Mouse (Mus musculus) retina, postnatal 1 day (tissue): ENCODE data around the gene Actr8.

Source experiments
- DNase-seq: peaks from one replicate; pipeline ENCODE4 v3.0.0-alpha.2; 2012

Gene Actr8

DNA sequence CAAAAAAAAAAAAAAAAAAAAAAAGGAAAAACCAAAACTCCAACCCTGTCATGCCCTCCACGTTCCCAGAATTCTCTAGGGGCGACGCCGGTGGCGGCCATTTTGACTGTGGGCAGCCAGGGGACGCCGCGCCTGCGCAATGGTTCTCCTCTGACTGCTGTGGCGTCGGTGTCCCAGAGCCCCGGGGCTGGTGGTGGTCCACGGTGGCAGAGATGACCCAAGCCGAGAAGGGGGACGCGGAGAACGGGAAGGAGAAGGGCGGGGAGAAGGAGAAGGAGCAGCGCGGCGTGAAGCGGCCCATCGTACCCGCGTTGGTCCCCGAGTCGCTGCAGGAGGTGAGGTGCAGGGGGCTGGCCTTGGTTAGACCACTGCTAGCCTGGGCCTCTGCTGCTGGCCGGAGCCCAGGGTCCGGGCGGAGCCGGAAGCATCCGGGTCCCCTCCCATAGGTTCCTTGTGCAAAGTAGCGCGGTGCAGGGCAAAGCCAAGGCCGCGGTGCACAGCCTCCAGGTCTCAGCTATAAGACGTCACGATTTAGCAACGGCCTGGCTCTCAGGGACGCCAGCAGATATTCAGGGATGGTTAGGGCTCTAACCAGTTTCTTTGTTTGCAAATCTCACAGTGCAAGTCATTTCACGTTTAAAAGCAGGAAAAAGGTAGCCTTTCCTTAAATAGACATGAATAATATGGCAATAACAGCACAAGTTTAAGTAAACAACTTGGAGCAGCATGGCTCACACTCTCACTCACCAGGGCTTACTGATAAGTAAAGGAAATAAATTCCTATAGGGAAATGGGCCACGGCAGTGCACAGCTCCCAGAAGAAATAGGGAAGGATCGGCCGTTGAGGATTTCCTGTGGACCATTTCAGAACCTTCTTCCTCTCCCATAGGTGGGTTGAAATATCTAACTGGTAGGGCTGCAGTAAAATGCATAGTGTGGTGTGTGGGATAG lies at the start of gene Actr8:
TSS of gene Actr8 (plus strand) at position 84 of the 951 bp plus-strand sequence.
- DNase-seq: peak; percentile 94

- no peak for DNase-seq
Measured at GRCm38 (mm10) chr14:29928966-29929365, 49.2 kb upstream of the Actr8 start.

GRCm38 (mm10) chr14:29935516-29935915 lies 42.6 kb upstream of the Actr8 start:
- DNase-seq: no peak

DNA sequence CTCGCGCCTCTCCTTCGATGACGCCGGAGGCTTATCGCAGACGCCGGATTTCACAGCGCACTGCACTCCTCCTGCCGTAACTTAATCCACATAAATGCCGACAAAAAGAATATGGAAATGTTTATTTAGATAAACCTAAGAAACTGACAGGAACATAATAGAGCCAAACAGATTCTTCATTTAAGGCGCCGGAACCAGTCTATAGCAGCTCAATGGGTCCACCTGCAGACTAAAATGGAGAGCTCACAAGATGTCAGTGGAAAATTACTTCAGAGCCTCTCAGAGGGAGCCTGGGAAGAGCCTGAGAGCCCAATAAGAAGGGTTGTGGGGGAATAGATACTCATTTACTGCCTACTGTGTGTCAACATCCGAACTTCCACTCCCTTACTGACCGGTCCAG lies 40.7 kb upstream of the Actr8 start:
- DNase-seq: peak; percentile 28

DNA sequence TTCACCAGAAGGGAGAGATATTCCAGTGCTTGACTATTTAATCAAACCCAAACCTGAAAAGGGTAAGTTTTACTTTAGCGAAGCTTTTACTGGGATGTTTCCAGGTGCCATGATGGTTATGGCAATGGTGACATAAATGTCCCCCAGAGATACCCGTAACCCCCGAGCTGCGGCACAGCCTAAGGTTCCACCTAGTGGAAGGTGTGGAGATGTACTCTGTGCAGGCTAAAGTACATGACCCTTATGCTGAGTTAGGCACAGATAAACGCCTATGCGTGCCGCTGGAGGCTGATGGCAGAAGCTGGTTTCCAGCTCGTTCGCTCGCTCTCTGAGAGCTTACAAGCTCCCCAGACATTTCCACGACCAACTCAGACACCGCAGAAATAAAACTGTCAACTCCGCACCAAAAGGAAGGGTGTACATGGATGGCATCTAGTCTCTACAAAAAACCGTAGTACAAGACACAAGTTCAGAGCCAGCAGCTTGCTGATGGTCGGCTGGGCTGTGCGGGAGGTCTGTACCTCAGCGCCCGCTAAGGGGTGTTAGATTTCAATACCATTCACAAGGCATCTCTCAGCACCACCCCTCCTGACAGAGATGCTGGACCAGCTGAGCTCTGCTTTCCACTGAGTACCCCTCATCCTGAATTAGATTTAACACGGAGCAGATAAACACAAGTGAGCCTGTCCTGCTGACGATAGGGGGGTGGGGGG lies 38.4 kb upstream of the Actr8 start:
- peak; percentile 8 for DNase-seq

GRCm38 (mm10) chr14:29940313-29940812 lies 37.8 kb upstream of the Actr8 start:
- DNase-seq: peak; percentile 75

GRCm38 (mm10) chr14:29940877-29941276 lies 37.3 kb upstream of the Actr8 start:
- peak; percentile 70 for DNase-seq

DNA sequence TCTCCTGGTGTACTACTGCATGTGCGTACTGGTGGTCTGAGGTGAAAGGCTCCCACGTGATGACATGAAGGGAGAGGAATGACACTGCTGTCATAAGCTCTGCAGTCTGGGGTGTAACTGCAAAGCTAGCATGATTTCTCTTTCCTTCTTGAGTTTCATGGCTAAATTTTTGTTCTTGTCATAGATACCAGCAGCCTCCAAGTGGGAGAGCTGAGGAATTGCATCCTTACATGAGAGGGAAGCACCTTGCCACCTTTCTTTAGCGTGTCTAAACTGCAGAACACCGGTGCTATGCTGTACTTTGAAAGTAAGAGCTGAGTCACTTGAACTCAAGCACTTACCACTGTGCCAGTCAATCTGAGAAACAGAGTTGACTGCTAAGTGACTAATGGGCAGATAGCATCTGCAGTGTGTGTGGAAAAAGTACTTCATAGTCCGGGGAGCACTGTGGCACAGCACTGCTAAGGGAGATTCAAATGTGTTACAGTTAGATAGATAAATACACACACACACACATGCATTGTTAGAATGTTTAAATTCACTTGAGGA lies 31.3 kb upstream of the Actr8 start:
- DNase-seq: no peak

DNA sequence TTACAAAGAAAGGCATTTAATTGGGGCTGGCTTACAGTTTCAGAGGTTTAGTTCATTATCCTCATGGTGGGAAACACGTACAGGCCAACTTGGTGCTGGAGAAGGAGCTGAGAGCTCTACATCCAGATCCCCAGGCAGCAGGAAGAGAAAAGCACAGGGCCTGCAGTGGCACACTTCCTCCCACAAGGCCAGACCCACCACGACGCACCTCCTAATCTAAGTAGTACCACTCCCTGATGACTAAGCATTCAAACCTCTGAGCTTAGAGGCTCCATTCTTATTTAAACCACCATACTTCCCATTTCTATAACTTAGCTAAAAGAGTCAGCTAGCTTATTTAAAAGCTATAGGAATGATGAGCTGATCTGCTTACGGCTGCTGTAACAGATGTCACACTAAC lies 27.3 kb upstream of the Actr8 start:
- DNase-seq: no peak

DNA sequence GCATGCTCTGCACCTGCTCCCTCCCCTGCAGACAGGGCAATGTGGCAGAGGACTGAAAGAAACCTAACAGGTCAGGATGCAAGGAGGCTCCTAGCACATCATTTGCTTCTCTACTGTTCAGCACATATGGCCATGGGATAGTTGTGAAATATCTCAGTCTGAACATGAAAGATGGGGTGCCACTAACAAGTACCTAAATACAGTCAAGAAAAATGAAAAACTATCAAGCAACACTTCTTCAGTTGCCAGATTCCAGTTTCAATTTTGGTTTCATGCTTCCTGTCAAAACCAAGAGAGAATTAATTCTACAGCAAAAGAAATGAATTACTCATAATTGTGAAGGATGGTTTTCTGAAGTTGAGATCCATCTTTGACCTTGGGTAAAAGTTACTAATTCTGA lies 20.7 kb upstream of the Actr8 start:
- no peak for DNase-seq

GRCm38 (mm10) chr14:29967611-29968010 lies 10.5 kb upstream of the Actr8 start:
- no peak for DNase-seq

DNA sequence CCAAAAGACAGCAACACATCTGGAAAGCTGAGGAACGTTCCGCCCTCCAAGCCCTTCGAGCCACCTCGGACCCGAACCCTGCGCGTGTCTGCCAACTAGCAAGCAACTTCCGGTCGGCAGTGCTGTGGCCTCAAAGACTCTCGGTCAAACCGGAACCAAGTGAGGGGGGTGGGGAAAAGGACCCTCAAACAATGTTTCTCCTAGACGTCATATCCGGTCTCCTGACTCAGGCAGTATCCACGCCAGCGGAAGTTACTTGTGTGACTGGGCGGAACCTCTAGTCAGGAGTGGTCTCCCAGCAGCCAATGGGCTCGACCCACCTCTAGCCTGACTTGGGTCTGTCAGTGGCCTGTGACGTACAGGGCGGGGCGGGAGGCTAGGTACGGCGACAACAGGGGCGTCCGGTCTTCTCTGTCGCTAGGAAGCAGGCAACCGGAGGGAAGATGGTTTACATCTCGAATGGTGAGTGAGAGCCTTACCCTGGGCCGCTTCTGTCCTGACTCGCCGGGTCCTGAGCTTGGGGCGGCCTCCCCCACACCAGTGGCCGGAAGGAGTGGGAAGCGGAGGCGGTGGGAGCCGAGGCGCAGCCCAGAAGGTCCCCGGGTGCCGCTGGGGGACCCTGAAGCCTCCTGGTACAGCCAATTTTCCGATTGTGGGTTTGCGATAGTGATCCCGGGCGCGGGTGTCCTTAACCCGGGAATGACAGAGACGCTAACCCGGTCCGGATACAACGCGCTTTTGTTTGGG lies 9.9 kb upstream of the Actr8 start, which contains the start of gene Selenok:
TSS of gene Selenok (plus strand) at position 234 of the 747 bp plus-strand sequence.
- peak; percentile 100 for DNase-seq

DNA sequence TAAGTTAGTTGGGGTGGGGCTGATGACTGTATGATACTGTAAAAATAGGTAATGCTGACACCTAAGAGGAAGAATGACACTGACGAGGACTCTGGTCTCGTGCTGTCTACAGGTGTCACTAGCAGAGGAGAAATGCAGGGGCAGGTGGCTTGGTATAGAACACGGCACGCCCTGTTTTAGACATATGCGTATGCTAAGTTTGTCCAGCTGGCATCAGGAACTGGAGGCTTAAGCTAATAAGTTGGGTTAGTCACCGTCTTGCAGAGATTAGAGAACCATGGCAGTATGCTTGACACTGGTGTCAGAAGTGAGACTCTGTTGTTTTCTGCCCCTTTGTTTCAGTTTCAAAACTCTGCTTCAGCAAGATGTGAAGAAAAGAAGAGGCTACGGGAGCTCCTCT lies 6.7 kb upstream of the Actr8 start:
- no peak for DNase-seq

DNA sequence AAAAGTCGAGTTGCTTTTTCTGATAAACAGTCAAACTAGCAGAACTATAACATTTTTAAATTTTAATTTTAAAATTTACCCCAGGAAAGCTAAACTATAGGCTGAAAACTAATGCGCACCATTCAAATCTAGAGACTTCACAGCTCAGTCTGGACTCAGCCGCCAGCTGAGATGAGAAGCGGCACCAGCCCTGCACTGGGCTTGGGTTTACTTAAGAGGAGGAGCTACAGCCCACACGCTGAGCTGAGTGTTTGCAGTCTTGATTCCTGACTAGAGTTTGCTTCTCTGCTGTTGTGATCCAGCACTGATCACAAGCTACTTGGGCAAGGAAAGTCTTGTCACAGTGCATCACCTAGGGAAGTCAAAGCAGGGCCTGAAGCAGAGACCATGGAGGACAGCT lies 6.1 kb upstream of the Actr8 start:
- DNase-seq: no peak

GRCm38 (mm10) chr14:29976927-29977326 lies 1.2 kb upstream of the Actr8 start:
- DNase-seq: no peak

GRCm38 (mm10) chr14:29980447-29981205 lies 2.5 kb downstream of the Actr8 start:
- peak; percentile 25 for DNase-seq

GRCm38 (mm10) chr14:29986096-29986495 lies 8.0 kb downstream of the Actr8 start:
- DNase-seq: no peak

DNA sequence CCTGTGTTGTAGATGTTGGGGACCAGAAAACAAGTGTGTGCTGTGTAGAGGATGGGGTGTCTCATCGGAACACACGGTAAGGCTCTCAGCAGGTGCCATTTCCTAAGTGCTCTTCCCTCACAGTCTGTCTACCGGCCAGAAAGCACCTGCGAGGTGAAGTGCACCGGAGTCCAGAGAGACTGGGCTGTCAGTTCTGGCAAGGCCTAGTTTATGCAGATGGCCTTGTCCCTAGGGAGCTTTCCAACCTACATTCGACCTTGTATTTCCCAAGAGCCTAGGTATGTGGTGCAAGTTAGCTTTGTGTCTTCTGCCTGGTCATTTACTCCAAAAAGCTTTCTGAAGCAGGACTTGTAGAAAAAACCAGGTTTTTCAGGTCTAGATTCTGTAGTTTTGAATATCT lies 9.1 kb downstream of the Actr8 start:
- DNase-seq: no peak

DNA sequence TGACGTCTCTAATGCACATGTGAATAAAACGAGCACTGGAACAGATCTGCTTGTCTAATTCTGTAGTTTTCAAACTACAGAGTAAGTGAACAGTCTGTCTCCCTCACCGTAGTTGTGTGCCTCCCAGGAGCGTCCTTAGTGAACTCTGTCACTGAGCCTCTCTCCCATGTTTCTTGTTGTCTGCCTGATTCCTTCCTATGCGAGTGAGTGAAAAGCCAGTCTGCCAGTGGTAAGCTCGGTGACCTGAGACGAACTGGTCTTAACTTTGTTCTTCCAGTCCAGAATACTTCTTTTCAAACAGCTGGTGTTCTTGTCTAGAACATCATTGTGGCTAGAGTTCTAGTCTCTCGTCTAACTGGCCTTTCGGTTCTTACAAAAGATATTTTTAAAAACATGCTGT lies 9.6 kb downstream of the Actr8 start:
- no peak for DNase-seq

DNA sequence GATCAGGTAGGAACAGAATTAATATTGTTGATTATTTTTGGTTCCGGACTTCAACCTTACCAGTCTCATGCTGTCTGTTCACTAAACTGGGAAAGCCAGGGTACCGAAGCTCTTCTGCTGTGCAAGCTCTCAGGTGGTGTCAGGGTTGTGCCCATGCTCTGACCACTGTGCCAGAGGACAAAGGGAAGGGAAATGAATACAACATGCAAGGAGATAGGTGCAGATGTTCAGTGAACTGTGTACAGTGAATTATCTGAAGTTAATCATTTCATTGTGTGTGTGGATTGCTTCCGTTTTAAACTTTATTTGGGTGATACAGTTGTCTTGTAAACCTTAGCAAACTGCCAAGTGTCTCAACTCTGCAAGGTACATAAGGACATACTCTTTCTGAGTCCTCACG lies 10.2 kb downstream of the Actr8 start:
- DNase-seq: no peak

DNA sequence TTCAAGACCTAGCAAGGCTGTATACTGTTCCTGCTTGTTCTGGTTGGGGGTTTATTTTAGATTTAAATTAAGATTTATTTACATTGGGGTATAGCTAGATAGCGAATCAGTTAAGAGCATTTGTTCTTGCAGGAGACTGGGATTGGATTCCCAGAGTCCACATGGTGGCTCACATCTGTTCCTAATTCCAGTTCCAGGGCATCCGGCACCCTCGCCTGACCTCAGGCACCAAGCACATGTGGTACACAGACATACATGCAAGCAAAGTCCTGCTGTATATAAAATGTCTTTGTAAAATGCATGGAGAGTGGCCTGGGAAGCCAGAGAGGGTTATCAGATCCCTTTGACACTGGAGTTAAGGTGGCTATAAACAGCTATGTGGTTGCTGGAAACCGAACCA lies 16.8 kb downstream of the Actr8 start:
- DNase-seq: no peak
